Mouse (Mus musculus) embryonic facial prominence, embryonic 14.5 days (tissue): ENCODE measurements around the gene Rflnb. TPM values are rescaled to one million over a fixed set of nuclear protein-coding genes. Genes with fewer than 3 reads are reported as not detected.

ENCODE experiments used
- ATAC-seq: fragments of 200-750 bp; cut with Nextera tagmentation; 2 replicates; pipeline ENCODE4 v1.8.0; 2017; ENCODE audit warnings: low read depth, moderate number of reproducible peaks, moderate TSS enrichment
- DNase-seq: peaks from one replicate; pipeline ENCODE4 v3.0.0-alpha.2; 2015; ENCODE audit warnings: low spot score
- H3K27ac ChIP-seq: fragments of 300-500 bp; sonication (generic); replicated peaks from 2 replicates; pipeline ENCODE4 v1.5.1; 2014; ENCODE audit warnings: low read depth, mild to moderate bottlenecking, low read length, moderate library complexity
- H3K27me3 ChIP-seq: fragments of 300-500 bp; sonication (generic); replicated peaks from 2 replicates; pipeline ENCODE4 v1.6.1; 2014; ENCODE audit warnings: low read length; ENCODE audit not compliant: control insufficient read depth, insufficient read depth
- H3K36me3 ChIP-seq: fragments of 300-500 bp; sonication (generic); 2 replicates; pipeline ENCODE4 v1.6.1; 2014; ENCODE audit warnings: low read length, mixed read lengths; ENCODE audit not compliant: control insufficient read depth, insufficient read depth
- H3K4me1 ChIP-seq: fragments of 300-500 bp; sonication (generic); 2 replicates; pipeline ENCODE4 v1.6.1; 2014; ENCODE audit warnings: antibody characterized with exemption, low read length; ENCODE audit not compliant: control insufficient read depth, insufficient read depth
- H3K4me2 ChIP-seq: fragments of 300-500 bp; sonication (generic); 2 replicates; pipeline ENCODE4 v1.6.1; 2014; ENCODE audit warnings: low read depth, mild to moderate bottlenecking, low read length, moderate library complexity, mixed read lengths
- H3K4me3 ChIP-seq: fragments of 300-500 bp; sonication (generic); 2 replicates; pipeline ENCODE4 v1.5.1; 2014; ENCODE audit warnings: low read depth, mild to moderate bottlenecking, low read length
- H3K9ac ChIP-seq: fragments of 300-500 bp; sonication (generic); 2 replicates; pipeline ENCODE4 v1.6.1; 2014; ENCODE audit warnings: low read depth, mild to moderate bottlenecking, low read length, moderate library complexity, mixed read lengths
- H3K9me3 ChIP-seq: fragments of 300-500 bp; sonication (generic); 2 replicates; pipeline ENCODE4 v1.6.1; 2016; ENCODE audit warnings: low read length; ENCODE audit not compliant: control insufficient read depth
- WGBS: fragments of 180-500 bp; shearing (Covaris S2); extraction: QIAGEN DNeasy Blood & Tissue Kit; methylation state at CpG from one replicate; pipeline ENCODE4 v1.1.7; 2014; 5-methylcytosine and 5-hydroxymethylcytosine counted together
- polyA plus RNA-seq: library from polyadenylated mRNA; unstranded; fragments of >200 nt; fragmentation: Nextera tagmentation; extraction: Ambion mirVana; gene quantifications from 2 replicates; pipeline ENCODE4 v1.2.1, GENCODE M21; 2014

The Rflnb gene
- polyA plus RNA-seq, 1 experiment from 2014 or later: 45.6 TPM

DNA sequence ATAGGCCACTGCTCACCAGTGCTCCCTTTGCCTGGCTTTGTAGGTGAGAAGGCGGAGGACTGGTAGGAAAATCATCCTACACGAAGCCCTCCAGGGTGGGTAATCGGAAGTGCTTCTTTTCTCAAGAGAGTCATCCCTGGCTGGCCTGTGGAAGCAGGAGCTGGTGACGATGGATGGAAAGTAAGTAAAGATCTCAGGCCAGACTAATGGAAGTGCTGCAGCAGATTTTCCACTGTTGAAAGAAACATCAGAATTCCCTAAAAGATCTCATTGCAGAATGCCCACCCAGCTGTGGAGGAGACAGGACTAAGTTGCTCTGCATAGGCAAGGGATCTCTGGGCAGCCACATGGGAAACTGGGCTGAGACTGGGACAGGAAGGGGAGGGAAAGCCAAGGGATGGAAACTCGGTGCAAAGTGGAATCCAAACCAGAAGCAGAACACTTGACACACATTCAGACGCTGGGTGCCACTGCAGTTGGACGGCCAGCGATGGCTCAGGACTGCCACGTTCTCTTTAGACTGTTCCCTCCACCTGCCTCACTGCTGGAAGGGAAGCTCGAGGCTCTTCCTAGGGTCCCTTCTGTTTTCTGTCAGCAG is 14.6 kb upstream of the Rflnb start:
- peak overlapping the region; percentile 53 for H3K27ac ChIP-seq
- 0 out of 2 replicates have a peak overlapping the region, but pooled peaks have one; percentile 8 for H3K4me2 ChIP-seq
- no peak for ATAC-seq
- H3K9me3 ChIP-seq: no peaks in the 10 kb centered on the region
- H3K4me1 ChIP-seq: peaks cover 21% of the 10 kb centered on the region
- H3K27me3 ChIP-seq: no peaks in the 10 kb centered on the region
- no peak for DNase-seq
- 33% methylated on average over 10 of the region's 10 CpGs for WGBS
- H3K9ac ChIP-seq: no peak overlapping the region
- H3K36me3 ChIP-seq: 0 out of 2 replicates have a peak, but pooled peaks cover 9% of the 10 kb centered on the region
- no peak overlapping the region for H3K4me3 ChIP-seq

DNA sequence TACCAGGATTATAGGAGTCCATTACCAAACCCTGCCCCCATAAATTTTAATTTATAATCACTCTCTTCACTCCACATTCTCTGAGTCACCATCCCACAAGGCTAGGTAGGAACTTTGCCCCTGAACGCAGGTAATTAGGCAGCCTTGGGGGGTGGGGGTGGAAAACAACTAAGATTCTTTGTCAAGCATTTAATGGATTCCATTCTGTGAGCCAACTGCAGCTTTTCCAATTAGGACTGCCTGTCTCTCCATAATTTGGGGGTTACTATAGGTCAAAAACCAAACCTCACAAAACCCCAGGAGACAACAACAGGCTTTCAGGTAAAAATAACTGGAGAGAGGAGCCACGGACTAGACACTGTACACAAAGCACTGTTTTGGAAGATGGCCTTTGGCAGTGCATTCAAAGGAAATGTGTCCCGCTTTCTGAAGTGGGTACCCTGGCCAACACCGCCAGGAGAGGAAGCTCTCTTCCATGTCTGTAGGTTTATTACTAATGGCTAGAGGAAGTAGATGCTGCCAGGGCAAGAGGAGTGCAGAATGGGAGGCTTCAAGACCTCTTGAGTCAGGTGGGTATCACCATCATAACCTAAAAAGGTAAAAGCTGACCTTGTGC is 13.3 kb upstream of the Rflnb start:
- H3K4me2 ChIP-seq: no peak overlapping the region

DNA sequence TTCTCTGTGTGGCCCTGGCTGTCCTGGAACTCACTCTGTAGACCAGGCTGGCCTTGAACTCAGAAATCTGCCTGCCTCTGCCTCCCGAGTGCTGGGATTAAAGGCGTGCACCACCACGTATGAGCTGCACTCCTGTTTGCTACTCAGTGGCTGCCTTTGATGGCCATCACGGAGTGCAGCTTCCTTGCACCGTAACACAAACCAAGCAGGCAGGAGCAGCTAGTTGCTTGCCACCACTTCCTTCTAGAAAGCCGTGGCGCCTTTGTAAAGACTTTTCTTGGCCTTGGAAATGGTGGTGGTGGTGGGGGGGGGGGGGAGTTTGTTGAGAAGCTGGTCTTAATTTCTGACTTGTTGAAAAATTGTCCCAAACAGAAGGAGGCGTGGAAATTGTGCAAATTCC is 12.5 kb upstream of the Rflnb start:
- Histone ChIP-seq H3K4me1 (peaks cover 21% of the 10 kb centered on the region), H3K27me3 (no peaks in the 10 kb centered on the region), H3K9me3 (no peaks in the 10 kb centered on the region), H3K4me3 (no peak overlapping the region), H3K27ac (no peak overlapping the region), H3K36me3 (no peaks in the 10 kb centered on the region), H3K9ac (no peak overlapping the region), H3K4me2 (no peak overlapping the region)
- 82% methylated on average over 8 of the region's 8 CpGs for WGBS
- no peak for ATAC-seq
- no peak for DNase-seq

More for the DNA sequence above, 13.3 kb upstream of the Rflnb start:
- Histone ChIP-seq H3K27me3 (no peaks in the 10 kb centered on the region), H3K9ac (no peak overlapping the region), H3K27ac (no peak overlapping the region), H3K36me3 (0 out of 2 replicates have a peak, but pooled peaks cover 6% of the 10 kb centered on the region), H3K4me3 (no peak overlapping the region), H3K9me3 (no peaks in the 10 kb centered on the region), H3K4me1 (peaks cover 21% of the 10 kb centered on the region)
- ATAC-seq: no peak
- 58% methylated on average over 4 of the region's 4 CpGs for WGBS
- no peak for DNase-seq

DNA sequence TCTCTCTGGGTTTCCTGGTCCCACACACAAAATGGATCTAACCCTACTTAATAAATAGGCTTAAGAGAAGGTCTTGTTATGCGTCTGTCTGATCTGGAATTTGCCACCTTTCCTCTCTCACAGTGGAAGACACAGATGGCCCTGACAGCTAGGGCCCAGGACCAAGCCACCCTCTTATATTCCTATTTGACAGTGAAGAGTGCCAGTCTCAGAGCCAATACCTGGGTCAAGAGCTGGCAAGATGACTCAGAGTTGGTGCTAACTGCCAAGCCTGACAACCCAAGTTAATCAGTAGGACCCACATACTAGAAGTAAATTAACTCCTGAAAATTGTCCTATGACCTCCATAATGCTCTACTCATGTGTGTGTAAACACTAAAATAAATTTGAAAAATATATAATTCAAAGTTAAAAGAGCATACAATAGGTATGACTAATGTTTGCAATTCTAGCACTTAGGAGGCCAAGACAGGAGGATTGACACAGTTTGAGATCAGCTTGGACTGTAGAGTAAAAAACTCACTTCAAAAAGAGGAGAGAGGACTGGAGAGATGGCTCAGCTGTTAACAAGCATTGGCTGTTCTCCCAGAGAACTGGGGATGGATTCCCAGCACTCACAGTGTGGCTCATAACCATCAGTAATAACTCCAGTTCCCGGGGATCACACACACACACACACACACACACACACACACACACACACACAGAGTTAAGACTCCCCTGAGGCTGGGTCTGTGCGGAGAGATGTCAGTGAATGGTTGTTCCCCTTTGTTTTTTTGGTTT is 11.9 kb upstream of the Rflnb start:
- DNase-seq: no peak
- 89% methylated on average over 3 of the region's 3 CpGs for WGBS
- H3K9me3 ChIP-seq: no peaks in the 10 kb centered on the region
- H3K4me1 ChIP-seq: peaks cover 21% of the 10 kb centered on the region
- no peaks in the 10 kb centered on the region for H3K36me3 ChIP-seq
- H3K9ac ChIP-seq: no peak overlapping the region
- H3K27me3 ChIP-seq: no peaks in the 10 kb centered on the region
- no peak for ATAC-seq
- H3K4me3 ChIP-seq: no peak overlapping the region
- no peak overlapping the region for H3K4me2 ChIP-seq
- H3K27ac ChIP-seq: no peak overlapping the region

DNA sequence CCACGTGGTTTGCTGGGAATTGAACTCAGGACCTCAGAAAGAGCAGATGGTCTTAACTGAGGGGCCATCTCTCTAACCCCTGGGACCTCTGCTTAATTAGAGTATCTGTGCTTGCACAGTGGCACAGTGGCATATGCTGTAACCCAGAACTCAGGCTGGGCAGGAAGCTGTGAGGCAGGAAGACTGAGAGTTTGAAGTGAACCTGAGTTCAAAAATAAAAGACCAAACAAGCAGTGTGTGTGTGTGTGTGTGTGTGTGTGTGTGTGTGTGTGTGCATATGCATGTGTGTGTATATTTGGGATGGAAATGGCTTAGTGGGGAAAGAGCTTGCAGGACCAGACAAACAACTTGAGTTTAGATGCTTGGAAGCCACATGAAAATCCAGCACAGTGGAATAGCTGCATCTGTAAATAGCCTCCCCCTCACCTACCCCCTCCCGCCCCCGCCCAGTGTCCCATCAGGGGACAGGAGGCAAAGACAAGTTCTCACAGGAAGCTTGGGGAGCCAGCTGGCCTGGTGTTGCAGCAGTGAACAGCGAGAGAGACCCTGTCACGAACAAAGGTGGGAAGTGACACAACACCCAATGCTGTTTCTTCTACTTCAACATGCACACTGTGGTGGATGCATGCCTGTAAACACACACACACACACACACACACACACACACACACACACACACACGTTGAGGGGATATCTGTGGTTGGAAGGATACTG is 10.2 kb upstream of the Rflnb start:
- Histone ChIP-seq H3K27ac (no peak overlapping the region), H3K27me3 (no peaks in the 10 kb centered on the region), H3K9ac (no peak overlapping the region), H3K9me3 (no peaks in the 10 kb centered on the region), H3K36me3 (no peaks in the 10 kb centered on the region), H3K4me1 (peaks cover 14% of the 10 kb centered on the region), H3K4me3 (no peak overlapping the region), H3K4me2 (no peak overlapping the region)
- no peak for DNase-seq
- WGBS: 39% methylated on average over 6 of the region's 6 CpGs
- ATAC-seq: no peak

DNA sequence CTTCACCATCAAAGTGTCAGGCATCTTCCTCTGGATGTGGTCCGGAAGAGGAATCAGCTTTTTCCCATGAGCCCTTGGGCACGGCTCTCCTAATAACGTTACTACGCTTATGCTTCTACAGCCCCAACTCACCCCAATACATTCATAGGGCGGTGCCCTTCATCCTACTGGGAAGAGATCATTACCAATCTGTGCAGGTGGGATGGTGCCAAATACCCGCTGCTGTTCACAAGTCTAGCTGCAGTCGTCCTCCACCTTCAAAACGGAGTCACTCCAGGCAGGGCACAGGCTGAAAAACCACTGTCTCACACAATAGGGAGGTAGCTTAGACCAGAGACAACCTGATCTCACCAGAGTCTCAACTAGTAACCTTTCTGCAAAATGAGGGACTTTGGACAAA is 7.6 kb upstream of the Rflnb start:
- no peaks in the 10 kb centered on the region for H3K4me1 ChIP-seq
- DNase-seq (no peak), ATAC-seq (no peak)
- no peaks in the 10 kb centered on the region for H3K9me3 ChIP-seq
- no peak overlapping the region for H3K27ac ChIP-seq
- no peak overlapping the region for H3K4me3 ChIP-seq
- H3K27me3 ChIP-seq: no peaks in the 10 kb centered on the region
- H3K36me3 ChIP-seq: no peaks in the 10 kb centered on the region
- no peak overlapping the region for H3K9ac ChIP-seq
- H3K4me2 ChIP-seq: no peak overlapping the region
- WGBS: 72% methylated on average over 8 of the region's 8 CpGs

DNA sequence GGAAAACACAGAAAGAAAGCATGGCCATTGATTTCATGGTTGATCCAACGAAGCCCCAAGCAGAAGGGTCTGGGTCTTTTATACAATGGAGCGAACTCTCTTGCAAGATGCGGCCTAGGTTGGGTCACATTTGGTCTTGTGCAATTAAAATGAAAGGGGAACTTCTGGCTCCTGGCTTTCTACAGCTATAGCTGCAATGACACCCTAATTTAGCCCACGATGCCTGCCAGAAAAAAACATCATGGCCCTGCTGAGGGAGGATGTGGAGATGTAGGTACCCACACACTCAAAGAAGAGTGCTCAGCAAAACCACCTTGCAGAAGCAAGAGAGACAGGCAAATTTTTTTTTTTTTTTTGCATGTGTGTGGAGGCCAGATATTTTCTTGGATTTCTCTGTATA is 6.3 kb upstream of the Rflnb start:
- 77% methylated on average over 4 of the region's 4 CpGs for WGBS
- ATAC-seq: no peak
- no peak overlapping the region for H3K4me3 ChIP-seq

DNA sequence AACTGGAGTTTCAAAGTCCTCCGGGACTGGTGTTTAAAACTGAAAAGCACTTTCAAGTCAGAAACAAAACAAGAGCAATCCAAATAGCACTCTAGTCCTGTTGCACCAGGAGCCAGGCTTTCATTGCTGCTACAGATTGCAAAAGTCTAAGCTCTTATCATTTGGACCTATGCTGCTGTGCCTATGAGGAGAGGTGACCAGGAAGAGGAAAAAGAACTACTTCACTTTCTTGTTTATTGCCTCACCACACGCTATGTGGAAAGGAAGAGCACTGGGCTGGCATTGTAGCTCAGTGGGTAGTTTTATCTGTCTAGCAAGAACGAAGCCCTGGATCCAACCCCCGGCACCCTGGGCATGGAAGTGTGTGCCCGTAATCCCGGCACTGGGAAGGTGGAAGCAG is 5.8 kb upstream of the Rflnb start:
- ATAC-seq: no peak
- 70% methylated on average over 6 of the region's 6 CpGs for WGBS
- H3K36me3 ChIP-seq: no peaks in the 10 kb centered on the region

More for the DNA sequence above, 6.3 kb upstream of the Rflnb start:
- Histone ChIP-seq H3K4me1 (no peaks in the 10 kb centered on the region), H3K4me2 (no peak overlapping the region), H3K9ac (no peak overlapping the region), H3K9me3 (no peaks in the 10 kb centered on the region), H3K36me3 (no peaks in the 10 kb centered on the region), H3K27ac (no peak overlapping the region), H3K27me3 (no peaks in the 10 kb centered on the region)
- no peak for DNase-seq

More for the DNA sequence above, 5.8 kb upstream of the Rflnb start:
- Histone ChIP-seq H3K9ac (no peak overlapping the region), H3K4me1 (0 out of 2 replicates have a peak, but pooled peaks cover under 1% of the 10 kb centered on the region), H3K27ac (no peak overlapping the region), H3K27me3 (no peaks in the 10 kb centered on the region), H3K9me3 (no peaks in the 10 kb centered on the region), H3K4me2 (no peak overlapping the region), H3K4me3 (no peak overlapping the region)
- DNase-seq: no peak
